Mouse (Mus musculus) T-helper 2 cell (primary cell): Measurements from ENCODE around the gene Golga7b.

Source experiments
- in situ Hi-C: fragments of 300-600 bp; cut with MboI, MseI; formaldehyde crosslinking; loops from one replicate; pipeline ENCODE4 v1.15.1; 2025; ENCODE audit warnings: high pct_unique_total_duplicates

Gene Golga7b

DNA sequence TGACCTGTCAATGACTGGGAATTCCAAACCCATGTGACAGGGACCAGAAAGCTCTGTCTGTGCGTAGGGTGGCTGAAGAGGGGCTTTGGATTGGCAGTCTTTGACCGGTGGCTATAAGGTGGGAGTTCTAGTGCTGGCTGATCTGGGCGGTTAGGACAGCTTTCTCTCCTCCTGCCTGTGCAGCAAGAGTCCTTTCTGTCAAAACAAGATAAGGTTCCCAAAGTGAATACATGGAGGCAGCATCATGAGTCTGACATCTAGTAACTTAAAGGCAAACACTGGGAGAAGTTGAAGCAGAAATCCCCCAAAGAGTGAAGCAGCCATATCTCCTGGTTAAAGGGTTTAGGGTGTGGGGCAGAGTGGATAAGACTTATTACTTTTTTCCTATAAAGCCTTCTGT, at the start of gene Golga7b:
Gene Golga7b, plus strand, starts transcription at position 56 of the 400 bp plus-strand sequence.
- in situ Hi-C loops: loop anchor here (10.0 to 25.0 kb wide), 2 partner anchors 503 to 1060 kb away; partner anchors contain the start of gene Slit1

DNA sequence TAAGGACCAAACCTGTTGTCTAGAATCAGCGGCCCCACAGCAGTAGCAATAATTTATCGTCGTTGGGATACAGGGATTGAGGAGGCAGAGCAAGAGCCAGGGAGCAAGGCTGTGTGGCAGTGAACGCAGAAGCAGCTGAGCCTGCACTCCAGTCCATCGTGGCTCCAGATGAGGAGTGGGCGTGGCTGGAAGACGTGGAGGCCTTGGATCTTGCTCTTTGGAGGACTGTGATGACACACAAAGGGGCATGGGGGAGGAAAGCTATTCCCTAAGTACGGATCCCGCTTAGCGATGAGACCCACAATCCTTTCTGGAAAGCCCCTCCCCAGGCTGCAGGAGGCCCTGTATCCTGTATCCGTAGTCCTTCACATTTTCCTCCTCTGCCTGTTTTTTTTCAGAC, 49.3 kb upstream of the Golga7b start:
- in situ Hi-C loops: no loop called here

DNA sequence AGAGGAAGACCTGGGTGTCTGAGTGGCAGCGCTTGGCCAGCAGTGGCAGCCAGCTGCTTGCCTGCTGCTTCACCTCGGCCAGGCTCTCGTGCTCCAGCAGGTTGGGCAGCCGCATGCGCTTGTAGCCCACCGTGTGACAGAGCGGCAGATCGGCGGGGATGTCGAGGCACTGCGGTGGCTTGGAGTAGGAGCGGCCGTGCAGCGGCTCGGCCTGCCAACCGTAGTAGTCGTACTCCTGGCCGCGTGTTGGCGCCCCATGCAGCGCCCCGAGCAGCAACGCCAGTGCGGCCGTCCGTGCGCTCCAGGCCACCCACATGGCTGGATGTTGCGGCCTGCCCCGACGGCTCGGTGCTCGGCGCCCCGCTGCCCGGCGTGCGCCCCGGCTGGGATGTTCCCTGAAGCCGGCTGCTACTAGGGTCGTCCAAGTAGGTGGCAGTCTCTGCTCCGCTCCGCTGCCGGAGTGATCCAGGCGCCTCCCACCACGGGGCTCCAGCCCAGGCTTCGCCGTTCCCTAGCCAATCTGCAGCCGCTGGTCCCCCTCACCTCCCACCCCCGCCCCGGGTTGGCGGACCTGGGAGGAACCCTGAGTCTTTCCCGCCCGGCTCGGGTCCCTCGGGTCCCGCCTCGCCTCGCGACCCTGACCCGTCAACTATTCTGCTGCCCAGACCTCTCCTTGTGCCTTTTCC, 45.5 kb upstream of the Golga7b start, which contains the start of gene Sfrp5:
Gene Sfrp5, minus strand, starts transcription at position 557 of the 686 bp plus-strand sequence.
- in situ Hi-C loops: no loop called here

GRCm38 (mm10) chr19:42202467-42202866, 44.9 kb upstream of the Golga7b start:
- in situ Hi-C loops: no loop called here

- in situ Hi-C loops: no loop called here
These were observed 43.1 kb upstream of the Golga7b start for GRCm38 (mm10) chr19:42204306-42204705.

GRCm38 (mm10) chr19:42205201-42205600, 42.2 kb upstream of the Golga7b start:
- in situ Hi-C loops: no loop called here

DNA sequence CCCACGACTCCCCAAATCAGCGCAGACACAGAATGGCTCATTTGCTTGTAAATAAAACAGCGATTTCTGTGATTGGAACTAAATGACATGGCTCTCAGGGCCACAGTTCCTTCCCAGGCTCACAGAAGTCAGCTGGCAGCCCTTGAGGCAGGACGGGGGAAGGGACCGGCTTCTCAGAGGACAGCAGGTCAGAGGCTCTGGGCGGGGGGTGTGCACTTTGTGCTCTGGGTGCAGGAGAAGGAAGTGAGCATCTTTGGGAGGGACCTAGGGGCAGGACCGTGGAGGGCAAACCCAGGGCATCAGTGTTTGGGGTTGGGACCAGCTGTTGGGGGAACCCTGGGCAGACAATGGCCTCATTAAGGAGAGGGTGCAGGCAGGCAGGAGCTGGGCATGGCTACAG, 37.9 kb upstream of the Golga7b start:
- in situ Hi-C loops: no loop called here

DNA sequence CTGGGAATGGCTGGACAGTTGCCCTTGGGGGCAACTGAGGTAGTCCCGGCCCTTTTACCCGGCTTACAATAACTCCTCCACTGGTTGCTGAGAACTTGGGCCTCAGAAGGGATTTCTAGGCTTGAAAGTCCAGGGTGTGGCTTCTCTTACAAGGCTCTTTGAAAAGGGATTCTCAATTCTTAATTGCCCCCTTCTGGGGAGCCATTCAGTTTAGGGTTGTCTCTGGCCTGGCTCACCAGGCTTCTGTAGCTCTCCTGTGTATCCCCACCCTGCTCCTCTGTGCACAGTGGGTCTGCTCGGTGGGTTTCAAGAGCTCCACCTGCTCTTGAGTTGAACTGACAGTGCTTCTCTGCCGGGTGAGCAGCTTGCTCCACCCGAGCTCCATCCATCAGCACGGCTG, 37.4 kb upstream of the Golga7b start:
- in situ Hi-C loops: no loop called here

DNA sequence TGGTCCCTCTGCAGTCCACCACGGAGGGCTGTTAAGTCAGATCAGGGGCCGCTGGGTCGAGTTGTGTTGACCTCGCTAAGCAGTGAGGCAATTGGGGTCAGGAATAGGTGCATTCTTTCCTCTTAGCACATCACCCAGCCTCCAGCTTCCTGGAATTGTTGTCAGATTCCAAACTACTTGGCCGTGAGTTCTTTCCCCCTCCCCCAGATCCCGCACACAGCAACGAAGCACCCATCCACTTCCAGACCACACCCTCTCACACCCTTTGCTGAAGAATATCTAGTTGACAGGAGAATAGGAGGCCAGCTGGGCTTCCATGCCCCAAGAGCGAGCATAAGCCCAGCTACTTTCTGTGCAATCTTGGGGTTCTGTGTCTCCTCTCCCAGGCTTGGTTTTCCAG, 35.4 kb upstream of the Golga7b start:
- in situ Hi-C loops: no loop called here

- in situ Hi-C loops: no loop called here
These were observed 32.8 kb upstream of the Golga7b start for GRCm38 (mm10) chr19:42214601-42215000.

- in situ Hi-C loops: no loop called here
These were observed 30.5 kb upstream of the Golga7b start for GRCm38 (mm10) chr19:42216699-42217373.

DNA sequence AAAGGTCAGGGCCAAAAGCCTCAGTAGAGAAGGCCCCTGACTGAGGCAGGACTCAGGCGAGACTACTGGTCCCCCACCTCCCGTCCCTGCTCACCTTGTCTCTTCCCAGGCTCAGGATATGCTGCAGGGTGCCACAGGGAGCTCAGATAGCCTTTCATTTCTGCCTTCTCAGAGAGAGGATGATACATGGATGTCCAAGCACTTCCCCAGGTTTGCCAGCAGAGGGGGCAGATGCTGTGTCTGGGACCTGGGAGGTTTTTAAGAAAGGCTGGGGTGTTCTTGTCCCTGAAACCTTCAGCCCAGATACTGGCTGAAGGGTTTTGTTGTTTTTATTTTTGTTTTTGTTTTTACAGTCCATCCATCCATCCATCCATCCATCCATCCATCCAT, 30.0 kb upstream of the Golga7b start:
- in situ Hi-C loops: no loop called here

DNA sequence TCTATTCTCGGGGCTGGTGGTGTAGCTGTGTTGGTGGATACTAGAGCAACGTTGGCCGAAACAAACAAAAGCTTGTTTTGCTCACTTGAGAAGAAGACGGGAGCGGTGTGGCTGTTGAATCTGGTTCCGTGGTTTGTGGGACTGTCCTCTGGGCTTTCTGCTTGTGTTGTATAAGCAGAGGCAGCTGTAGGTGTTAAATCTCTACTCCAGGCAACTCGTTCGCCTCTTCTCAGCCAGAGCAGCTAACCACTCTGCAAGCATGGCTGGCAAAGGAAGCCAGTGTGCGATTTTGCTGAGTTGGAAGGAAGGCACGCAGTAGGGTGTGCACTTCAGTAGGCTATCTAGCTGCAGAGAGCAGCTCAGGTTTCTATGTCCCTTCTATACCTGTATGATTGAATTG, 20.9 kb upstream of the Golga7b start:
- in situ Hi-C loops: loop anchor here (25.0 kb wide), 1 partner anchor 1039 kb away; no protein-coding TSS in a partner anchor

GRCm38 (mm10) chr19:42229499-42230287, 17.7 kb upstream of the Golga7b start:
- in situ Hi-C loops: loop anchor here (25.0 kb wide), 1 partner anchor 1042 kb away; no protein-coding TSS in a partner anchor

DNA sequence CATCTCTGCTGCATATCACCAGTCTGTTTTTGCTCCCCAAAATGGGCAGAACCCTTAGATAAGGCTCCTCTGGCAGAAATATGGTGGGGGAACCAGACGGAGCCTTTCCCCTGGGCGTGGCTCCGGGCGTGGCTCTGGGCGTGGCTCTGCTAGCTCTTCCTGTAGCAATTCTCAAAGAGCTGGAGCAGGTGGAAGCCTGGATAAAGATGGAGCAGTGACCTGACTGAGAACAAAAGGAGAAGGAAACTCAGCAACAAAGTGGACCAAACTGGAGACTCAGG, 17.1 kb upstream of the Golga7b start:
- in situ Hi-C loops: loop anchor here (25.0 kb wide), 1 partner anchor 1043 kb away; no protein-coding TSS in a partner anchor

DNA sequence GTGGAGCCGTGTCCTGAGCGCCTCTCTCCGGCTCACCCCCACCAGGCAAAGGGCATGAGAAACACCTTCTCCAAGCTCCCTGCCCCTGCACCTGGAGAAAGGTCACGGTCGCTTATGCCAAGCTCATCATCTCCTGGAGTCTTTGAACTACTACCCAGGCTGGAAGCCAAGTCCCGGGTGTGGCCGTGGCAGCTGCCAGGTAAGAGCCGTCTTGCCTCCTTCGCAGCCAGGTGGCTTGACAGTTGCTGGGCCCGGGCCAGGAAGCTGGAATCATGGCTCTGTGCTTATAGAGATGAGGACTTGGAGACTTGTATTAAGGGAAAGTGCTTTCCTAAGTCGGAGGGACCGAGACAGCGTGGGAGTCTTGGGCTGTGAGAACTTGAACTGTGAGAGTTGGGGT, 16.4 kb upstream of the Golga7b start:
- in situ Hi-C loops: loop anchor here (25.0 kb wide), 1 partner anchor 1044 kb away; no protein-coding TSS in a partner anchor

DNA sequence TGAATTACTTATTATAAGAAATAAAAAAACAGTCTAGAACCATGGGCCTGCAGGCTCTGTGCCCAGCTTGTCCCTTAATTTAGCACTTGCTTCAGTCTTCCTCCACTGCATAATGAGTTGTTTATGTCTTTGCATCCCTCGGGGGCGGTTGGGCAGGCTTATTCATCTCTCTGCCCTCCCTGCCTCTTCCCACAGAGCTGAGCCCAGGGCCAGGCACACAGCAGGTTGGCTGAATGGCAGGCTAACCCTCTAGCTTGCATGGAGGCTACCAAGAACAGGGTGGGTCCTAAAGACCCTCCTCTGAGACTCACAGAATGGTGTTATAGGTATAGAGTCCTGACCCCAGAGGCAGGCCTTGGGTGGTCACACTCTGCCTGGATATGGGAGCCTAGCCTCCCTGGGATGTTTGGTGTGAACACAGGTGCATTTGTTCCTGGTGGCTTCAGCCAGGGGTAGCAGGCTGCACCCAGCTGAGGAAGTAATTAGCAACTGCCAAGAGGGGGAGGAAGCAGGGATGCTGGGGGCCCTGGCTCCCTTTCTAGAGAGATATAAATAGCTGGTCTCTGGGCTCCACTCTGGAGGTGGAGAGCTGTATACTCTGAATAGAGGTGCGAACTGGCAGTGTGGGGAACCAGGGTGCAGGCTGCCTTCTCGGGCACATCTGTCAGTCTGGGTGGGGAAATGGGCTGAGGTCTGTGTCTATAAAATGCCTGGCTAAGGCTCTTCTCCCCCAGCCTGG, 9.6 kb upstream of the Golga7b start:
- in situ Hi-C loops: loop anchor here (25.0 kb wide), 1 partner anchor 1050 kb away; no protein-coding TSS in a partner anchor

GRCm38 (mm10) chr19:42238341-42238715, 9.0 kb upstream of the Golga7b start:
- in situ Hi-C loops: loop anchor here (25.0 kb wide), 1 partner anchor 1051 kb away; no protein-coding TSS in a partner anchor

- in situ Hi-C loops: loop anchor here (10.0 to 25.0 kb wide), 2 partner anchors 496 to 1054 kb away; partner anchors contain the start of gene Slit1
These were observed 6.5 kb upstream of the Golga7b start for GRCm38 (mm10) chr19:42240881-42241280.

DNA sequence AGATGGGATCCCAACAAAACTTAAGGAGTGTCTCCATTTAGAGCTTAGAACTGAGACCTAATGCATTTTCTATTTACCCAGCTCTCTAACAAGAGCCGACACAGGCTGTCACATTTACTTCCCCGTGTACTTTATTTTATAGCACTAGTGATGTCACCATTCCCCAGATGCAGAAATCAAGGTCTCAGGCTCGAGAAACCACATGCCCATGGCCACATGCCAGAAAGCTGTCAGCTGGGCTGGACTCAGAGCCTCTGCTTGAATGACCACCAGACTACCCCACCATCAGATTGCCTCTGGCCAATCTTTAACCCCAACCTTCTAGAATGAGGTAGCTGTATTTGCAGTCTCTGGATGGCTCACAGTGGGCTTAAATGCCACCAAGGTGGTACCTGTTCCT, 4.0 kb upstream of the Golga7b start:
- in situ Hi-C loops: loop anchor here (10.0 to 25.0 kb wide), 2 partner anchors 499 to 1056 kb away; partner anchors contain the start of gene Slit1

DNA sequence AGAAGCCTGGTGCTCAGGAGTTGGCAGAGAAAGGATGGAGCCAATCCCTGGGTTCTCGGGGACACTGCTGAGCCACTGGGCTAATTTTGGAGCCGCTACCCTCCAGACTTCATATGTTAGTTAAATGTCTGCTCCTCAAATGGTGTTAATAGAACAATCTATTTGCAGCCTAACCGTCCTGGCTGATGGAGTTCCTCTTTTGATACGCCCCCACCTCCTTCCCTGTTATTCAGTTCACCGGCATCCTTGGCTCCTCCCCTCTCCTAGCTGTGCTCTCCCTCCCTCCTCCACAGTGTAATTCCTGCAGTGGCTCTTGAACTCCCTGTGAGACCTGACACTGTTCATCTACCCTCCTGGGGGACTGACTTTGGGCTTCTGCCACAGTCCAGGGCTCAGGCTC, 748 bp upstream of the Golga7b start:
- in situ Hi-C loops: loop anchor here (10.0 to 25.0 kb wide), 2 partner anchors 502 to 1059 kb away; partner anchors contain the start of gene Slit1
